Mouse (Mus musculus) hindbrain, postnatal 0 days (tissue): ENCODE results near the gene Hebp1. TPM values are rescaled to one million over a fixed set of nuclear protein-coding genes. Genes with fewer than 3 reads are reported as not detected.
A peak's percentile ranks its signal among the peaks of the same experiment; 100 is the strongest.

ENCODE experiments used
- ATAC-seq: fragments of 200-750 bp; cut with Nextera tagmentation; 2 replicates; pipeline ENCODE4 v1.8.0; 2017; ENCODE audit warnings: mild to moderate bottlenecking, moderate TSS enrichment, moderate library complexity
- DNase-seq: peaks from one replicate; pipeline ENCODE4 v3.0.0-alpha.2; 2015; ENCODE audit warnings: low spot score
- H3K27ac ChIP-seq: fragments of 300-500 bp; sonication (generic); 2 replicates; pipeline ENCODE4 v1.5.1; 2014; ENCODE audit warnings: mild to moderate bottlenecking
- H3K27me3 ChIP-seq: fragments of 300-500 bp; sonication (generic); 2 replicates; pipeline ENCODE4 v1.6.1; 2014; ENCODE audit warnings: low read length, mixed read lengths; ENCODE audit not compliant: insufficient read depth
- H3K36me3 ChIP-seq: fragments of 300-500 bp; sonication (generic); 2 replicates; pipeline ENCODE4 v1.6.1; 2014; ENCODE audit warnings: low read length, mixed read lengths; ENCODE audit not compliant: insufficient read depth
- H3K4me1 ChIP-seq: fragments of 300-500 bp; sonication (generic); 2 replicates; pipeline ENCODE4 v1.6.1; 2014; ENCODE audit warnings: antibody characterized with exemption, low read length, mixed read lengths; ENCODE audit not compliant: insufficient read depth
- H3K4me2 ChIP-seq: fragments of 300-500 bp; sonication (generic); 2 replicates; pipeline ENCODE4 v1.6.1; 2014; ENCODE audit warnings: low read depth, mild to moderate bottlenecking, low read length, moderate library complexity, mixed read lengths
- H3K4me3 ChIP-seq: fragments of 300-500 bp; sonication (generic); 2 replicates; pipeline ENCODE4 v1.5.1; 2014; ENCODE audit warnings: low read length
- H3K9ac ChIP-seq: fragments of 300-500 bp; sonication (generic); replicated peaks from 2 replicates; pipeline ENCODE4 v1.6.1; 2014; ENCODE audit warnings: mild to moderate bottlenecking, low read length, moderate library complexity, mixed read lengths
- H3K9me3 ChIP-seq: fragments of 300-500 bp; sonication (generic); 2 replicates; pipeline ENCODE4 v1.6.1; 2016; ENCODE audit warnings: low read length, mixed read lengths
- CTCF ChIP-seq: IDR thresholded peaks from 2 replicates; pipeline ENCODE4 v1.5.1; 2016; ENCODE audit warnings: antibody characterized with exemption, control low read depth, low read depth
- WGBS: fragments of 180-500 bp; shearing (Covaris S2); extraction: QIAGEN DNeasy Blood & Tissue Kit; methylation state at CpG from one replicate; pipeline ENCODE4 v1.1.7; 2014; 5-methylcytosine and 5-hydroxymethylcytosine counted together
- polyA plus RNA-seq: library from polyadenylated mRNA; unstranded; fragments of >200 nt; fragmentation: Nextera tagmentation; extraction: Ambion mirVana; gene quantifications from 2 replicates; pipeline ENCODE4 v1.2.1, GENCODE M21; 2015
- total RNA-seq: library from RNA; depleted of rRNA; stranded (reverse); fragments of >200 nt; gene quantifications from 2 replicates; pipeline ENCODE4 v1.2.3, GENCODE M21; 2014

The Hebp1 gene
- total and polyA plus RNA-seq, 2 experiments from 2014 or later: 5.7 to 13.2 TPM

DNA sequence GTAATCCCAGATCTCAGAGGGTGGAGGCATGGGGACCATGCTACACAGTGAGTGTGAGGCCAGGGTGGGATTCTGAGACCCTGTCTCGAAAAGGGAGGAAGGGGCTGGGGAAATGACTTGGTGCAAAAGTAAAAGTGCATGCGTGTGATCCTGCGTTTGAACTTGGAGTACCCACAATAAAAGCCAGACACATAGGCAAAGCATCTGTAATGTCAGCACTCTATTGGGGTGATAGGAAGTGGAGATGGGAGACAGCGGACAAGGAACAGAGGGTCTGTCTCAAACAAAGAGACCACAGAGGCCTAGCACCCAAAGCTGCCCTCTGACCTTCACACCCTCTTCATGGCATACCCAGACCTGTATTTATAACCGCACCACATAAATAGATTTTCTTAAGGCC, 51.8 kb downstream of the Hebp1 start:
- H3K9me3 ChIP-seq: no peaks in the 10 kb centered on the region
- no peak for ATAC-seq
- H3K27ac ChIP-seq: no peak overlapping the region
- WGBS: 89% methylated on average over 5 of the region's 5 CpGs
- H3K27me3 ChIP-seq: no peaks in the 10 kb centered on the region
- DNase-seq: no peak
- TF ChIP-seq CTCF: no peak
- H3K36me3 ChIP-seq: no peaks in the 10 kb centered on the region
- H3K4me1 ChIP-seq: no peaks in the 10 kb centered on the region
- H3K4me2 ChIP-seq: no peak overlapping the region
- no peak overlapping the region for H3K4me3 ChIP-seq
- no peak overlapping the region for H3K9ac ChIP-seq

DNA sequence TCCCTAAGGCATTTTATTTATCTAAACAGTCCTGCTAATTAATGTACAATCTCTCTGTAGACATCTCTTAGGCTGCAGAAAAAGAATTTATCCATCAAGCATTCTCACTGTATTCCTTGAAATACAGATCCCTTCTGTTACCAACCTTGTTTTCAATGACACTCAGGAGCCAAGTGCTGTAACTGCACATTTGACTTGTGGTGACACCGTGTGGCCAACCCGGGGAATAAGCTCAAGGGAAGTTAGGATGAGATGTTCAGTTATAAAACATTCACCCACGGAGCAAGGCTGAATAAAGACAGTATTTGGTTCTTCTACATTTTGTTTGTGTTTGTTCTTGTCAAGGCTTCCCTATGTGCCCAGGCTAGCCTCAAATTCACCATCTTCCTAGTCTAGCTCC, 53.3 kb downstream of the Hebp1 start:
- Histone ChIP-seq H3K27ac (no peak overlapping the region), H3K9ac (no peak overlapping the region), H3K4me2 (no peak overlapping the region), H3K4me1 (no peaks in the 10 kb centered on the region), H3K36me3 (no peaks in the 10 kb centered on the region), H3K9me3 (no peaks in the 10 kb centered on the region), H3K27me3 (no peaks in the 10 kb centered on the region), H3K4me3 (no peak overlapping the region)
- 0% methylated on average over 3 of the region's 3 CpGs for WGBS
- ATAC-seq: peak; percentile 71
- peak; percentile 82 for DNase-seq
- TF ChIP-seq CTCF: peak; percentile 91

DNA sequence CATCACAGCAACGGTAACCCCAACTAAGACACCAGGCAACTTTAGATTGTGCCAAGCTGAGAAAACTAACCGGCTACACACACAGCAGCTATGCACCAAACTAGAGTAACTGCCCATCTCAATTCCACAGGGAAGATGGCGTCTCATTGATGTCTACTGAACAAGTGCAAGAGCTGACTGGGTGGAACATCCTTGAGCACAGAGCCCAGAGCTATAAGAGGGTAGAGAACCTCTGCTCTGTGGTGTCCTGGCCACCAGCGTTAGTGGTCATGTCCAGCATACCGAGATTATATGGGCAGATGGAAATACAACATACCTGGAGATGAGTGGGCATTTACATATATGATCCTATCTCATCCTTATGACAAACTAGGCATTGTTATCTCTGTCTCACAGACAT, 54.7 kb downstream of the Hebp1 start:
- H3K4me3 ChIP-seq: no peak overlapping the region
- H3K4me1 ChIP-seq: no peaks in the 10 kb centered on the region
- no peak for DNase-seq
- no peak overlapping the region for H3K4me2 ChIP-seq
- no peak for ATAC-seq
- WGBS: 93% methylated on average over 5 of the region's 5 CpGs
- H3K9me3 ChIP-seq: no peaks in the 10 kb centered on the region
- H3K36me3 ChIP-seq: no peaks in the 10 kb centered on the region
- TF ChIP-seq CTCF: no peak
- no peaks in the 10 kb centered on the region for H3K27me3 ChIP-seq
- H3K9ac ChIP-seq: no peak overlapping the region
- H3K27ac ChIP-seq: no peak overlapping the region

DNA sequence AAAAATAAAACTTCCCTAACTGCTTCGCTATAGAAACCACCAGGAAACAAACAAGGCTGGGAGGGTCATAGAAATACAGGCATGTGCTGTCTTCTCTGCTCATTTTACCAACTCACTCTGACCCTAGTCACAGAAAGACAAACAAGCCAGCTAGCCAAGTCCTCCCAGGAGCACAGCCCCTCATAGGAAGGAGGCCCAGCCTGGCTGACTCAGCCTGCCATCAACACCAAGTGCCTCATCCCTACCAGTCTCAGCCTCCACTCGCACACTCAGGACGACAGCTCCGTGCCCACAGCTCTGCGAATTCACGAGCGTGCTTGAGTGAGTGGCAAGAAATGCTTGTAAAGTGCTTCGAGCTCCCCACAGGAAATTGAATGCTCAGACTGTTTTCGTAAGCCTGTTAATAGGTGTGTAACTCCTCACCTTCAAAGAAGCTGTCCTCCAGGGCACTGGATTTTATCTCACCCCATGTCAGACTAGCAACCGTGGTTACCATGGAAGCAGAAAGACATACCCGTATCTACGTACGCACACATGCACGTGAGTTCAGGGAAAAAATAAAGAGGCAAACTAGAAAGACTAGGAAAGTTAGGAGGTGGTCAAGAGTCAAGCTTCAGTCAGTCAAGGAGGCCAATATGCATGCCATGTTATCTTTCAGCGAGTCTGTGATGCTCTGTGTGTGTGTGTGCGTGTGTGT, 56.2 kb downstream of the Hebp1 start:
- DNase-seq: no peak
- no peak overlapping the region for H3K27ac ChIP-seq
- H3K9ac ChIP-seq: no peak overlapping the region
- H3K9me3 ChIP-seq: no peaks in the 10 kb centered on the region
- WGBS: 62% methylated on average over 16 of the region's 16 CpGs
- no peaks in the 10 kb centered on the region for H3K27me3 ChIP-seq
- no peak overlapping the region for H3K4me3 ChIP-seq
- H3K36me3 ChIP-seq: no peaks in the 10 kb centered on the region
- no peaks in the 10 kb centered on the region for H3K4me1 ChIP-seq
- no peak for TF ChIP-seq CTCF
- no peak for ATAC-seq
- no peak overlapping the region for H3K4me2 ChIP-seq

DNA sequence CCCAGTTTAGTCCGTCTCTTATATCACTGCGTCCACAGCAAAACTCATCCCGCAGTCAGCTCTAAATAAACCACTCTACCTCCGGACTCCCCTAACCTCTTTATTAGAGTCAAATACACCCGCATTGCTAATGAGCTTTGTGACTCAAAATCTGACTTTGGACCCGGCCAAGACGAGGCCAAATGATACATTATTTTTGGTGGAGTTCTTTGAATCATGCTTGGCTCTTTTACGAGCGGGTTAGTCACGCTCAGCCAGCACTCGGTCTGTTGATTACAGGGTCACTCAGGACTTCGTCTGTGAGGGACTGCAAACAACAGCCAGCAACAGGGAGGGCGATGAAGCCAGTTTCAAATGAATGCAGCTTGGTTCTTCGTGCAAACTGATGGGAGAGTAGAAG, 59.1 kb downstream of the Hebp1 start:
- H3K4me2 ChIP-seq: no peak overlapping the region
- no peaks in the 10 kb centered on the region for H3K9me3 ChIP-seq
- no peaks in the 10 kb centered on the region for H3K4me1 ChIP-seq
- no peak overlapping the region for H3K9ac ChIP-seq
- DNase-seq (peak; percentile 10), ATAC-seq (no peak)
- 34% methylated on average over 14 of the region's 14 CpGs for WGBS
- TF ChIP-seq CTCF: no peak
- no peaks in the 10 kb centered on the region for H3K27me3 ChIP-seq
- H3K4me3 ChIP-seq: no peak overlapping the region
- H3K36me3 ChIP-seq: no peaks in the 10 kb centered on the region
- no peak overlapping the region for H3K27ac ChIP-seq

DNA sequence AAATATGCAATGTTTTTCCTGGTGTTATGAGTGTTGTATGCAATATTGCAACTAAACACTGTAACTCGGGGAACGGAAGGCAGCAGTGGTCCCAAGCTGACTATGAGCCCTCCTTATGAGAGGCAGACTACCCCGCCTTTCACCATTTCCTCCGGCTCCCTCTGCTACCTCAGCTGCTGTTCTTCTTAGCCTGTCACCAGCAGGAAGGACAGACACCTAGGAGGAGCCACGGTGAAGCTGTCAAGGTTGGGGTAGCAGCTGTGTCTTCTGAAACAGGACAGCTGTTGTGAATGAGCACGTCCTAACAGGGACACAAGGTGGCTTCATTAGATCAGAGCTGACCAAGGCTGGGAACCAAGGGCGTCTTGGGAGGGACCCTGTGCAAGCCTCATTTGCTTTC, 59.6 kb downstream of the Hebp1 start:
- no peak for ATAC-seq
- no peak for TF ChIP-seq CTCF
- Histone ChIP-seq H3K36me3 (no peaks in the 10 kb centered on the region), H3K9ac (no peak overlapping the region), H3K4me1 (no peaks in the 10 kb centered on the region), H3K27me3 (no peaks in the 10 kb centered on the region), H3K4me2 (no peak overlapping the region), H3K9me3 (no peaks in the 10 kb centered on the region), H3K4me3 (no peak overlapping the region), H3K27ac (no peak overlapping the region)
- no peak for DNase-seq
- WGBS: 55% methylated on average over 7 of the region's 7 CpGs

DNA sequence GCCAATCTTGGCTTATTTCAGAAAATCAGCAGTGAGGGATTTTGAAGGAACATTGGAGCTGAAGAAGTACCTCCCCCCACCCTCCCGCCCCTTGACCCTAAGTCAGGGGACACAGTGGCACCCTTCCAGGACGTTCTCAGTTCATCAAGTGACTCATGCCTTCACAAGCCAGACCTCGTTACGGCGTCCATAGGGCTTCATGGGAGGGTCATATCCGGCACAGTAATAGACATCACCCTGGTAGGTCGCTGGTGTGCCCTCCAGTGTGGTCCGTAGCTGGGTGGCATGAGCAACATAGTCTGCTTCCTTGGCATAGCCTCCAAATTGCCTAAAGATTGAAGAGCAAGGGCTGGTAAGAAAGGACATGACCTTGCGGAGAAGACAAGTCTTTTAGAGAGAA, 60.1 kb downstream of the Hebp1 start:
- TF ChIP-seq CTCF: no peak
- Histone ChIP-seq H3K36me3 (no peaks in the 10 kb centered on the region), H3K9ac (no peak overlapping the region), H3K27ac (no peak overlapping the region), H3K27me3 (no peaks in the 10 kb centered on the region), H3K4me2 (no peak overlapping the region), H3K4me3 (no peak overlapping the region), H3K9me3 (no peaks in the 10 kb centered on the region), H3K4me1 (no peaks in the 10 kb centered on the region)
- 79% methylated on average over 9 of the region's 9 CpGs for WGBS
- no peak for ATAC-seq
- no peak for DNase-seq
